Mouse (Mus musculus) spleen, postnatal 4 days (tissue): ENCODE results near the gene Msl2.
A peak's percentile ranks its signal among the peaks of the same experiment; 100 is the strongest.

ENCODE experiments used
- DNase-seq, 2 experiments: peaks; one replicate each; pipeline ENCODE4 v3.0.0; 2022; ENCODE audit warnings: low spot score in 2 of 2

The Msl2 gene

DNA sequence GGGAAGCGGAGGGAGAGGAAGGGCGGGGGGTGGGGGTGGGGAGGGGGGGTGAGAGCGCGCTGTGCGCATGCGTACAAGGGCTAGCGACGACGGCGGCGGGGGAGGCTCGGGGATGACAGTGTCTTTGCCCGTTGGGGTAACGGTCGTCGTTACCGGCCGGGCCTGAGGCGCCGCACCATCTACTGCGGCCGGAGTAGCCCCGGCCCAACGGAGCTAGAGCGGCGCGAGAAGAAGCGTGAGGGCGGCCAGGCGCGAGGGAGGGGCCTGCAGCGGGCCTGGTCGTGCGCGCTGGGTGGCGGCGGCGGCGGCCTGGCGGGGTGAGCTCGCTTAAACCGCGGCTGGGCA lies at the start of gene Msl2:
Gene Msl2, plus strand, starts transcription at position 115 of the 345 bp plus-strand sequence.
- DNase-seq, result no peak

DNA sequence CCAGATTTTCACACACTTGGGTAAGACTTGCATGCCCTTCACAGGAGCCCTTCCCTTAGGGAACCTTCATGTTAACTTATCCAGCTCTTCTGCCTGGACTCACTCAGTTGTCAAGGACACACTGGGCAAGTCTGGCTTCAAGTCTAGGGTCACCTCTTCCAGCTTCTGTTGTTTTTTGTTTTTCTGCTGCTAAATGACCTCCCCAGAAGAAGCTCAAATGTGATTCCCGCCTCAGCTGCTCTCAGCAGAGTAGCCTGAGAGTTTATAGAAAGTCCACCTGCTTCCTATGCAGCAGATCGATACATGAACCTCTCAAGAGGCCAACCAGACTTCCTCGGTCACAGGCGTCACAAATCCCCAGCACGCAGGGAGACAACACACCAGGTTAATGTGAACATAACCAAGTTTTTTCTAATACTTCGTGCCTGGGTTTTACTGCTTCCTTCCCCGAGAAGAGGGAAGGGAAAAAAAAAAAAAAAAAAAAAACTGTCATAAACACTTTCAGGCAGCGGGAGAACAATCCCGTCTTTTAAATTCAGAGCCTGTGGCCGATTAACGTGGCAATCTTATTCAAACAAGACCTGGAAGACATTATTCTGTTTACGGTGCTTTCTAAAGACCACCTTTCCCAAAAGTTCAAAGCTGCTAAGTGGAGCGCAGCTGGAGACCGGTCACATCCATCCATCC lies 40.0 kb upstream of the Msl2 start:
- DNase-seq, result no peak

DNA sequence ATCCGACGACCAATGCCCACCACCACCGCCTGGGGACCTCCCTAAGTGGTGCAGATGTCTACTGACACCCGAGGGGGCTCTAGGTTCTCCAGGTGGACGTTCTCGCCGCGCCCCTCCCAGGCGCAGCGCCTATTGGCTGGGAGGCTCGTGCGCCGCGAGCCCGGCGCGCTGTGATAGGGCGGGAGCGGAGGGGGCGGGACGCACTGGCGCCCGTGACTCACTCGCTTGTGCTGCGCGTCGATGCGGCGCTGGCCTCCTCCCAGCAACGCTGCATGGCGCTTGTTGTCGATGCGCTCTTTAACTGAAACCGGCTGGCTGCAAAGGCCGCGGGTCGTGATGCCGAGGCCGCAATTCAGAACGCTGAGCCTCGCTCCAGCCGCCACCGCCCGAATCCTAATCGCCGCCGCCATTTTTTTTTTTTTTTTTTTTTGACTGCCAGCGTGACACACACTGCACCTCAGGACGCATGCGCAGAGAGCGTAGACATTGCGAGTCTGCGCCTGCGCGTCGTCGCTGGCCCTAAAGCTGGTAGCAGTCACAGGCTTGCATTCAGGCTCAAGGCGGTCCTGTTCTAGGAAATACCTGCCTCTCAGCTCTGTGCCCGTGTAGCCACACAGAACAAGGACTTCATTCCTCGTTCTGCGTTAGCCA lies 39.3 kb upstream of the Msl2 start, which contains the start of gene Pccb:
Gene Pccb, minus strand, starts transcription at position 451 of the 651 bp plus-strand sequence.
- peak; percentile 97 to 99 for DNase-seq

DNA sequence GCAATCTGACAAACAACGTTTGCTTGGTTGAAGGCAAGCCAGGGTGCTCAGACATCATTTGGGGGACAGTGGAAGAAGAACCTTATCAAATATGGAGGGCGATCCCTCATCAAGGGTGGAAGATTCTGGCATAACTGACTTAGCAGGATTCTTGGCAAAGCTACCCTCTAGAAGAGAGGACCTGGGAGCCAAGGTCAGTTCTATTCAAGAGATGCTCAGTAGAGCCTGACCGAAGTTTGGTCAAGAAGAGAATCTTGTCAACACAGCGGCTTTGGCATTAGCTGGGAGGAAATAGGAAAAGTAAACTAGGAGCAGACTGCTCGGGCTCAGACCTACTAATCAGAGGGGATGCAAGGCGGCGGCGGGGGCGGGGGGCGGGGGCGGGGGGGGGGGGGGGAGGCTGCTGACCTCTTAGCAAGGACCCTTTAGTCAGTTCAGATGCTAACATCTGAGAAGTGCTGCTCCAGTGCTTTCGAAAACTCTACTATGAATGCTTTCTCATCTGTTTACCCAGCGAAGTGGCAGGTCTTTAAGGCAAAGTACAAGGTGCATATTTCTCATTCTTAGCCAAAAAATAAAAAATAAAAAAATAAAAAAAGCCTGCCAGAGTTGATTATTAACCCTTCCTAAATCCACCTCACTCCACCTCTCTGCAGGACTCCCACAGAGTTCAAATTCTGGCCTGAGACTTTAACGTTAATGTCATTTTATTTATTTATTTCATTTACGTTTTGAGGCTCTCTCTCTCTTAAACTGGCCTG lies 37.9 kb upstream of the Msl2 start:
- no peak for DNase-seq

DNA sequence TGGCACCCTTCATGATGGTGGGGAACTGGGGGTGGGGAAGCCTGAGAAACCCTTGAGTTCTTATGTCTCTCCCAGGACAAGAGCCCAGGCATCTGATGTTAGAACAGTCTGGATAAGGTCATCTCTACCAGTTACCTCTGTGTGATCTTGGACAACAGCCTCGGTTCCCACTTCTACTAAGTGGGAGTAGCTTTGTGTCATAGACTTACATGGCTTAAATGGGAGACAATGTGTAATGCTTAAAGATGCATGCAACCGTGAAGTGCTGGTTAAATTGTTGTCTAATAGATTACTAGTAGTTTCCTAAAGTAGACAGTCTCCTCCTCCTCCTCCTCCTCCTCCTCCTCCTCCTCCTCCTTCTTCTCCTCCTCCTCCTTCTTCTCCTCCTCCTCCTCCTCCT lies 37.0 kb upstream of the Msl2 start:
- DNase-seq, result no peak

DNA sequence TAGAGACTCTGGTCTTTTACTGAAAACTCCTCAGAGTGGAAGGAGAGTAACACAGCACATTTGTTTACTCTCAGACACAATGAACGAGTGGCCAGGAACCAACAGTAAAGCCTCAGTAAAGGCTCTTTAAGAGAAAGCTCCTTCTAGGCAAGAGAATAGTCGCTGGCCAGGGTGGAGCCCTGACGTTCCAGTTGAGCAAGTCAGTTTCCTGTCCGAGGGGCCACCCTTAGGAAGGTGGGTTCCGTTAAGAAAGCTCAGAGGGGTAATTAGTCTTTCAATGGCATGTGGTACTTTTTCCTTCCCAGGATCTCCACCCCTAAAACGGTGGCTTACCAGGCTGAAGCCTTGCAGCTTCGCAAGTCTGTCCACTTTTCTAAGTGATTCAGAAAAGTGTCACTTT lies 36.5 kb upstream of the Msl2 start:
- no peak for DNase-seq

DNA sequence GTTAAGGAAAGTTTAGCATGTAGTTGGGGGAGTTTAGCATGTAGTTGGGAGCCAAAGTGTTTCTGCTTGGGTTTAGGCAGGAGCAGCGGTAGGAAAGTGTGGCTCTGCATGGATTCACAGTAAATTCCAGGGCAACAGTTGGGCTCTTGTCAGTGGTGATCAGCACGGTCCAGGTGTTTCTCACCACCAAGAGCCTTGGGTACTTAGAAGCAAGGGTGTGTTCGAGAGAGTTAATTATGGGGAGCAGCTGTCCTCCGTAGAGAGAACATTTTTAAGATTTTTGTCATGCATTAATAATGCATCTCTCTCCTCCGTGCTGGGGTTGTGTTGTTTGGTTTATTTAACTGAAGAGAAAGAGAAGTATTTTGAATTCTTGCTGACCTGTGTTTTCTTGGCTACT lies 35.3 kb upstream of the Msl2 start:
- DNase-seq, result no peak

DNA sequence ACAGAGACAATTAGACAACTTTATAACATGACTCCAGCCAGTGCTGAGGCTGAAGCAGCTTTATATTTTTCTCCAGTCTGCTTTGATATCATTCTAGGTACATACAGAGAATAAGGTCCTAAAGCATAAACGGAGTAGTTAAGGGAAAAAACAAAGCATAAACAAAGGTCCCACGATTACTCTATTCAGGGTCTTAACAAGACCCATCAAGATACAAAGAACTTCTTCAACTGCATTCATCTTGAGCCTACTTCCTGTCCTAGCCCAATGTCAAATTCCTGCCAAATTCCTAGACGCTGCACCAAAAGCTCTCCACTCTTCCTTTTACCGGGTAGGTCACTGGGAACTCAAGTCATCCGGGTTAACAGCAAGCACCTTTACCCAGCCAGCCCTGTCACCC lies 32.4 kb upstream of the Msl2 start:
- DNase-seq, result no peak

DNA sequence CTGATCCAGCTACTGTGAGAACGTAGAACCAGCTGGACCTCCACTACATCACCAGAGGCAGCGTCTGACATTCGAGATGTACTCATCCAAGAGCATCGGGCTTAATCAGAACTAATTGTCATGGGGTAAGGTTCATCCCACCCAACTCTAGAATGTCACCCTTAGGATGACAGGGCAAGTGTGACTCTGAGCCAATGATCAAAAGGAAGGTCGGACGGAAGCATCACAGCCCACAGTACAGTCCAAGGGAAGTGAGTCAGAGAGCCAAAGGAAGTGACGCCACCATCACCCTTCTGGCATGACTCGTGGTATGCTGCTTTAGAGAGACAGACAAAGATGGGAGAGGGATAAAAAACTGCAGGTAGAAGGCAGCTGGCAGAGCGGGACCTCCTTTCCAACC lies 31.7 kb upstream of the Msl2 start:
- no peak for DNase-seq

DNA sequence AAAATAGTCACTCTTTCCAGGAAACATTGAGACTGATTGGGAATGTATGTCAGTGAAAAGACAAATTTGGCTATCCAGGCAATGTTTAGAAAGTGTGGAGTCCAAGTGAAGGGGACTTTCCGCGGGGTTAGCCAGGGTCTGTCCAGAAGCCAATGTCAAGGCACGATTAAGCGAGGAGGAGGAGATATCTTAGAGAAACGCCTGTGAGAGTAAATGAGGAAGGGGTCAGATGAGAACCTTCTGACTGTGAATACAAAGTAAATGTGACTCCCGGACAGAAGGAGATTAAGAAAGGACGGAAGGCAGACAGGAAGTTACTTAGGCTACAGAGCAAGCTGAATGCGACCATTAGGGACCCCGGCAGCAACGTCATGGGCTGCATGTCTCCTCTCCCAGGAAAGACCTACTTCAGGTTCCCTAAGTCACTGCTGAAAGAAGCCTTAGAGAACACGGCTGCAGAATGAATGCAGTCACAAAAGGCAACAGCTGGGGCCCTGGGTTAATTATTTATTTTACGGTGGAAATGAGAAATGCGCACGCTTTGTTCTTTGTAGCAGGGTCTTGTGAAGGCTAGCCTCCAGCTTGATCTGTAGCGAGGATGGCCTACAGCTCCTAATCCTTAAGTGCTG lies 28.1 kb upstream of the Msl2 start:
- no peak for DNase-seq

DNA sequence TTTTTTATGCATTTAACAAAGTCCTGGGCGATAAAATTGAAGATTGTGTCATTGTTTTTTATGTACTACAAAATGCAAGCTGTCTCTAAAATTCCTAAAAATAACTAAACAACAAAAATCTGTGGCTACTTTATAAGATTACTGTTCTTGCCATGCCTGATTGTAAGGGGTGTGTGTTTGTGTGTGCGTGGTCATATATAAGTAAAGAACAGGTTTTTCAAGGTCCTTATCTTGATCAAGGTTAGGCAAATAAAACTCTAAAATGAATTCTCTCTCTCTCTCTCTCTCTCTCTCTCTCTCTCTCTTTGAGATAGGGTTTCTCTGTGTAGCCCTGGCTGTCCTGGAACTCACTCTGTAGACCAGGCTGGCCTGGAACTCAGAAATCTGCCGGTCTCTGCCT lies 21.9 kb upstream of the Msl2 start:
- DNase-seq, result no peak

DNA sequence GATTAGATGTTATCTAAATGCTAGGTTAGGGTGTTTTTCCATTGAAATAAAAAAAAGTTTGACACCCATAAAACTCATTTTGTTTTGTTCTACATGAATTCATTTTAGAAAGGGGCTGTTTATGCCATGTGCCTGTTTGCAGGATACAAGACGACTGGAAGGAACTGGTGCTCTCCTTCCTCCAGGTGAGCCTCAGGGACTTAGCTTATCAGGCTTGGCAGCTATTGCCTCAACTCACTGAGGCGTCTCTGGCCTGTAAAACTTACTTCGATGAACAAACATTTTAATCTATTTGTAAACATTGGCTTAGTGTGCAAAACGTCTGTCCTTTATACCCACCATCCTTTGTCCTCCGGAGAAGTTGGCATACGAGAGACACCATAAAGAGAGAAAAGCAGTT lies 21.2 kb upstream of the Msl2 start:
- DNase-seq, result no peak

DNA sequence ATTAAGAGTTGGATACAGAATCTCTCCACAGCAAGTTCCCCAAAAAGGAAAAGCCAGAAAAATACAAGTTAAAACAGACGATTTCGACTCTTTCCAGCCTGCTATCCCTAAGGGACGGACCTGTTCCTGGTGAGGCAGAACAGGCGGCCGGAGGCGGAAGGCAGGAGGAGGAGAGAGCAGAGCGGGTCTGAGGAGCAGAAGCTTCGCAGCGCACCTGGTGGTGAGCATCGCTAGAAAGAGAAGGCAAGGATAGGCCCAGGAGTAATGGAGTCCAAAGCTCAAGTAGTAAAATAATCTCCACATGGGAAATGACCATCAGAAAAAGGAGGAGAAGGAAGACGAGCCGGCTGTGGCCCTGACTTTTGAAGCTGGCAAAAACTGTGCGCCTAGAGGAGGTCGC lies 20.6 kb upstream of the Msl2 start:
- no peak for DNase-seq

DNA sequence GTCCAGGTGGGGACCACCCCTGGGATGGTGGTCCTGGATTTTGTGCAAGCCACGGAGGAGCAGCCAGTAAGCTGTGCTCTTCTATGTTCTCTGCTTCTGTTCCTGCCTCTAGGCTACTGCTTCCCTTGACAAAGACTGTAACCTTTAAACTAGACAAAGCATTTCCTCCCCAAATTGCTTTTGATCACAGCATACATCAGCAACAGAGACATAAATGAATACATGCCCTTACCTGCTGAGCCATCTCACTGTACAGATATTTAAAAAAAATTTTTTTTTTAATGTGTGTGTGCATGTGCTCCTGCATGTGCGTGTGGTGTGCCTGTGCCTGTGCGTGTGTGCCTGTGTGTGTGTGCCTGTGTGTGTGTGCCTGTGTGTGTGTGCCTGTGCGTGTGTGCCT lies 16.7 kb upstream of the Msl2 start:
- DNase-seq, result no peak

DNA sequence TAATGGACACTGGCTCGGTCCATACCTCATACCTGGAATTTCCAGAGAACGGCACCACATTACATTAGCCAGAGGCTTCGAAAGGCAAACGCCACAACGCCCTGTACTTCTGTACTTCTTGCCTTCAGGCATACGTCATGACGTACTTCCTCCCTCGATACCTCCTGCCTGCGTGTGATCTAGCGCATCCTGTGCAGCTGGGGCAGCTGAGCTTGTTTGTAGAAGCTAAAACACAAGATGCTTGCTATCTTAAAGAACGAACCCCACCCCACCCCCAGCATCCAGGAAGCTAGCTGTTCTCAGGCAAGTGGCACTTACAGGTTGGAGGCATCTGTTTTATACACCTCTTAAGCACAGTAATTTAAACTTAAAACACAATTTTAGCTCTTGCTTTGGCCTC lies 12.9 kb upstream of the Msl2 start:
- DNase-seq, result peak in 1 of 2 experiments; percentile 66

DNA sequence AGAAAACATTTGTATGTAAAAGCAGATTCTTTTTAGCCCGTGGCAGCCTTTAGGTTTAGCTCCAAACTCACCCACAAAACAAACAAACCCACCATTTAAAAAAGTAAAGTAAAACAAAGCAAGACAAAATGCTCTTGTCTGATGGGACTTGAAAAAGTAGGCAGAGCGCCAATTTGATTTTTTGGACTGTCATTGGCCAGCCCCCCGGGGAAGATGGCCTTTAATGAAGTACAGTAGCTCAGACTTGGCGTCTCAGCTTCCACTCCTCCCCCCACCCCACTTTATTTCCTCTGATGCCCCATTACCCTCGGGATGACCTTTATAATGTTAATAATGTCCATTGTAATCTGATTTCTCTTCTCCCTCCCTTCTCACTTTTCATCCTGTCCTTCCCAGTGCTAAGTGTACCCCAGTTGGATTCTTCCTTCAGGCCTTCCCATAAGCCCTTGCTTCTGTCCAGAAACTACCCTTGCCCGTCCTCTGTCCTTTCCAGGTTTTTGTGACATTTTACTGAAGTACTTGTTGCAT lies 11.6 kb upstream of the Msl2 start:
- DNase-seq, result no peak

DNA sequence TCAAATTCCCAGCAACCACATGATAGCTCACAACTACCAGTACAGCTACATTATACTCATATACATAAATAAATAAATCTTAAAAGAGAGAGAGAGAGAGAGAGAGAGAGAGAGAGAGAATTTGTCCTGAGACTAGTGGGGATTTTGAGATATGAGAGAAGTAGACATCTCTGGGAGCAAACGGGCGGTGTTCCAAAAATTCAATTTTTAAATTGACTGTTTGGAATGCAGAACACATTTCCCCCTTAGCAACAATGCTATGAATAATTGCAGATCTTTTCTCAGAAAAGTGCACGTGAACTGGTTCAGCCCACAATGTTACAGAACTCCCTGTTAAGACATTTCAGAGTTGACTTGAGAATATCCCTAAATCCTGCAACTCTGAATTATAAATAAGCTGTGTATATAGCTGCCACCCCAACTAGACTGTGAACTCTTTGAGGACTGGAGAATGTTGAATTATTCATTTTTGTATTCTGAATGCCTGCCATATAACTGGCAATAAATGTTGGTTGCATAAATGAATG lies 8.8 kb upstream of the Msl2 start:
- no peak for DNase-seq

DNA sequence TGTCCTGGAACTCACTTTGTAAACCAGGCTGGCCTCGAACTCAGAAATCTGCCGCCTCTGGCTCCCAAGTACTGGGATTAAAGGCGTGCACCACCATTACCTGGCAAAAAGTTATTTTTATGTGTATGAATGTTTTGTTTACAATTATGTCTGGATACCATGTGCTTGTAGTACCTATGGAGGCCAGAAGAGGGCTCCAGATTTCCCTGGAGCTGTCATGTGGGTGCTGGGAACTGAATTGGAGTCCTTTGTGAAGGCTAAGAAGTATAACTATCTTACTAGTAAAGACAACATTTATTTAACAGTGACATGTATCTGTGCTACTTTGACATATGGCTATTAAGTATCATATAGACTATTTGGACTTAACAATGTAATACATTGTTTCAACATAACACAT lies 4.1 kb upstream of the Msl2 start:
- DNase-seq, result no peak

DNA sequence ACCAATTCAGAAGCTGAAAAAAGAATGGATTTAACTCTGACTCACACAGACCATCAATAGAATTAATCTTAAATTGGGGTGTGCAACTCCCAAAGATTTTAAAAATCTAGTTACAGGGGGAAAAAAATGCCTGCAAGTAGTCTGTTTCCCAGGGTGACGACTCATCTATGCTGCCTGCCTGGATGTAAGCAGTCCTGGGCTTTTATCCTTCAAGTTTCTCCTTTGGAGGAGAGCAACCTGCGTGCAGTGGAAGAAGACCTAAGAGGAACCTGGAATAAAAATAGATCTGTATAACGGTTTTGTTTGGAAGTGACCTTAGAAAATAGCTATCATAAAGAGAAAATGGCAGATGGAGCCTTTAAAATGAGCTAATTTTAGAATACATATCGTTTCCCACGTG lies 1.4 kb upstream of the Msl2 start:
- DNase-seq, result no peak

DNA sequence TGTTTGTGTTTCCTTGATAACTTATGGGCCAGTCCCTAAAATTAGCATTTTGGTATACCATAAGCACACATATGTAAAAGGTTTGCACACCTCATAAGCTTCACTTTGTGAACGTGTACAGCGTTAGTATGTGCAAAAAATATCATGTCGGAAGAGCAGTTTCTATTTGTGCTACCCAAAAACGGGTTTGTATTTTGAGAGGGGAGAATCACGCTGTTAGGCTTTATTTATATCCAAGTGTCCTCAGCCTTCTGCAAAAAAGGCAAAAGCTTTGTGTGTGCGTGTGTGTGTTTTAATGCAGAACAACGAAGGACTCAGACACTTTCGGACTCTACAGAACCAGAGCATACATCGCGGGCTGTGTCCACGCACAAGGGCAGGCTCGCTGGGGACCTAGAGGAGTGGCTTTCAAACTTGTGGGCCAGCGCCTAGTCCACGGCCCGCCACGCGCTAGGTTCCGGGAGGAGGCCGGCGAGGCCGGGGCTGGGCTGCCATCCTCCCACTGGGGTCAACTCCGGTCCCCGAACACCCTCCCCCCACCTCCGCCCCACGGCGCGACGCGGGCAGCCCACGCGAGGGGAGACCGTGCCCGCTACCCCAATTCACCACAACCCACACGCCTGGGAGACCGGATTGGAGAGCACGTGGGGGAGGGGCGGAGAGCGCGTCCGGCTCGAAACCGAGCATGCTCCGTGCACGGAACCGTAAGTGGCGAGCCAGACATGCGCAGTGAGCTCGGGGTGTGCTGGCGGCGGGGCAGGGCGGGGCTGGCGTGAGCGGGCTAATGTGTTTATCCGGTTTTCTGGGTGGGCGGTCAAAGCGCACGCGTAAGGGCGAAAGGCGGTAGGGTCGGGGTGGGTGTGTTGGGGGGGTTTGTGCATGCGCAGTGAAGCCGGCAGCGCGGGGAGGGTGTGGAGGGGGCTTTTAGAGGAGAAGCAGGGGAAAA lies 587 bp upstream of the Msl2 start:
- DNase-seq, result peak; percentile 98 to 99
